Mouse (Mus musculus) CH12.LX (cell line): Measurements from ENCODE around the gene Adamtsl5. TPM values are rescaled to one million over a fixed set of nuclear protein-coding genes. Genes with fewer than 3 reads are reported as not detected.

ENCODE experiments used
- DNase-seq: peaks from one replicate; pipeline ENCODE4 v3.0.0-alpha.2; 2013; ENCODE audit errors: extremely low read depth
- H3K27ac ChIP-seq: 2 replicates; pipeline ENCODE4 v1.5.1; 2012; ENCODE audit warnings: low read depth, mild to moderate bottlenecking, control low read depth, moderate library complexity; ENCODE audit not compliant: insufficient read depth
- H3K27me3 ChIP-seq: replicated peaks from 2 replicates; pipeline ENCODE3; 2012; ENCODE audit warnings: inconsistent platforms
- H3K36me3 ChIP-seq, 2 experiments: replicated peaks in 1 of 2; 2 replicates each; pipeline versions ENCODE3 to v1.6.1; 2012; ENCODE audit warnings: inconsistent platforms in 1 of 2, low read length in 1 of 2, mild to moderate bottlenecking in 1 of 2, mixed read lengths in 1 of 2, moderate library complexity in 1 of 2; ENCODE audit not compliant: control insufficient read depth in 1 of 2, insufficient read depth in 1 of 2
- H3K4me1 ChIP-seq, 2 experiments: 2 replicates each; pipeline ENCODE4 v1.6.1; 2012; ENCODE audit warnings: inconsistent platforms in 1 of 2, moderate library complexity in 1 of 2; ENCODE audit not compliant: insufficient read depth in 2 of 2, control insufficient read depth in 1 of 2
- H3K4me2 ChIP-seq: 2 replicates; pipeline ENCODE4 v1.6.1; 2012; ENCODE audit warnings: low read depth, mild to moderate bottlenecking, control low read depth; ENCODE audit not compliant: poor library complexity, insufficient read depth, severe bottlenecking
- H3K4me3 ChIP-seq, 3 experiments: fragments of 150-350 bp in 1 of 3; sonication (generic) in 1 of 3; replicated peaks in 1 of 3; 2 replicates each; pipeline versions ENCODE3 to v1.5.1; 2011 to 2012; ENCODE audit warnings: low read depth in 2 of 3, low read length in 2 of 3, mild to moderate bottlenecking in 2 of 3, moderate library complexity in 2 of 3, control low read depth in 1 of 3, improper control_type of control experiment in 1 of 3, inconsistent platforms in 1 of 3, mixed read lengths in 1 of 3; ENCODE audit not compliant: poor library complexity in 1 of 3
- H3K79me2 ChIP-seq: replicated peaks from 2 replicates; pipeline ENCODE4 v1.6.1; 2012; ENCODE audit warnings: mild to moderate bottlenecking, moderate library complexity; ENCODE audit not compliant: control insufficient read depth, poor library complexity, insufficient read depth, severe bottlenecking; ENCODE audit errors: extremely low read depth
- H3K9ac ChIP-seq: 2 replicates; pipeline ENCODE4 v1.6.1; 2012; ENCODE audit warnings: low read depth, mild to moderate bottlenecking, control low read depth, moderate library complexity; ENCODE audit not compliant: insufficient read depth
- H3K9me3 ChIP-seq: replicated peaks from 2 replicates; pipeline ENCODE3; 2012; ENCODE audit warnings: low read length, inconsistent platforms, mixed read lengths
- BHLHE40 ChIP-seq: IDR thresholded peaks from 2 replicates; pipeline ENCODE4 v1.6.1; 2011; ENCODE audit warnings: mild to moderate bottlenecking, low read depth, low read length, improper control_type of control experiment
- CHD1 ChIP-seq: IDR thresholded peaks from 2 replicates; pipeline ENCODE4 v1.6.1; 2012; ENCODE audit warnings: low read depth, low read length, improper control_type of control experiment, inconsistent platforms
- CHD2 ChIP-seq: IDR thresholded peaks from 2 replicates; pipeline ENCODE4 v1.6.1; 2011; ENCODE audit warnings: low read length, improper control_type of control experiment
- ELF1 ChIP-seq: IDR thresholded peaks from 2 replicates; pipeline ENCODE4 v1.6.1; 2014; ENCODE audit warnings: low read depth, mild to moderate bottlenecking, inconsistent platforms, low read length, improper control_type of control experiment
- EP300 ChIP-seq: IDR thresholded peaks from 2 replicates; pipeline ENCODE4 v1.6.1; 2011; ENCODE audit warnings: low read length, improper control_type of control experiment
- ETS1 ChIP-seq: conservative IDR thresholded peaks from 2 replicates; pipeline ENCODE4 v1.6.1; 2012; ENCODE audit warnings: low read depth, mild to moderate bottlenecking, inconsistent platforms, low read length, improper control_type of control experiment, moderate library complexity
- GABPA ChIP-seq: IDR thresholded peaks from 2 replicates; pipeline ENCODE4 v1.6.1; 2012; ENCODE audit warnings: low read depth, low read length, improper control_type of control experiment, inconsistent platforms; ENCODE audit not compliant: insufficient replicate concordance
- JUN ChIP-seq: IDR thresholded peaks from 2 replicates; pipeline ENCODE4 v1.6.1; 2011; ENCODE audit warnings: low read depth, mild to moderate bottlenecking, low read length, improper control_type of control experiment, moderate library complexity; ENCODE audit not compliant: insufficient read depth
- JUND ChIP-seq: conservative IDR thresholded peaks from 2 replicates; pipeline ENCODE4 v1.6.1; 2011; ENCODE audit warnings: low read depth, low read length, improper control_type of control experiment
- KAT2A ChIP-seq: IDR thresholded peaks from 2 replicates; pipeline ENCODE4 v1.6.1; 2012; ENCODE audit warnings: low read length, improper control_type of control experiment, inconsistent platforms; ENCODE audit not compliant: insufficient replicate concordance
- MAX ChIP-seq: IDR thresholded peaks from 2 replicates; pipeline ENCODE4 v1.6.1; 2011; ENCODE audit warnings: low read length, improper control_type of control experiment
- MEF2A ChIP-seq: IDR thresholded peaks from 2 replicates; pipeline ENCODE4 v1.6.1; 2014; ENCODE audit warnings: low read depth, mild to moderate bottlenecking, inconsistent platforms, low read length, improper control_type of control experiment, borderline replicate concordance
- MYC ChIP-seq: IDR thresholded peaks from 2 replicates; pipeline ENCODE4 v1.6.1; 2011; ENCODE audit warnings: low read depth, mild to moderate bottlenecking, improper control_type of control experiment, low read length
- NELFE ChIP-seq: IDR thresholded peaks from 2 replicates; pipeline ENCODE4 v1.6.1; 2011; ENCODE audit warnings: low read depth, low read length, improper control_type of control experiment
- NRF1 ChIP-seq: IDR thresholded peaks from 2 replicates; pipeline ENCODE4 v1.6.1; 2014; ENCODE audit warnings: low read depth, mild to moderate bottlenecking, inconsistent platforms, low read length, improper control_type of control experiment, moderate library complexity
- PAX5 ChIP-seq: IDR thresholded peaks from 2 replicates; pipeline ENCODE4 v1.6.1; 2012; ENCODE audit warnings: low read length, inconsistent platforms, mixed read lengths
- POLR2AphosphoS2 ChIP-seq: IDR thresholded peaks from 2 replicates; pipeline ENCODE4 v1.6.1; 2011; ENCODE audit warnings: low read depth, low read length, improper control_type of control experiment
- RAD21 ChIP-seq: IDR thresholded peaks from 2 replicates; pipeline ENCODE4 v1.6.1; 2011; ENCODE audit warnings: low read depth, mild to moderate bottlenecking, low read length, improper control_type of control experiment, moderate library complexity
- RCOR1 ChIP-seq: conservative IDR thresholded peaks from 2 replicates; pipeline ENCODE4 v1.6.1; 2012; ENCODE audit warnings: low read depth, mild to moderate bottlenecking, inconsistent platforms, low read length, improper control_type of control experiment
- SIN3A ChIP-seq: IDR thresholded peaks from 2 replicates; pipeline ENCODE4 v1.6.1; 2012; ENCODE audit warnings: low read length, improper control_type of control experiment, inconsistent platforms
- TBP ChIP-seq: conservative IDR thresholded peaks from 2 replicates; pipeline ENCODE4 v1.6.1; 2011; ENCODE audit warnings: low read depth, low read length, improper control_type of control experiment
- UBTF ChIP-seq: IDR thresholded peaks from 2 replicates; pipeline ENCODE4 v1.6.1; 2012; ENCODE audit warnings: low read depth, mild to moderate bottlenecking, inconsistent platforms, low read length, improper control_type of control experiment, moderate library complexity
- USF2 ChIP-seq: conservative IDR thresholded peaks from 2 replicates; pipeline ENCODE4 v1.6.1; 2011; ENCODE audit warnings: low read depth, low read length, improper control_type of control experiment
- ZKSCAN1 ChIP-seq: IDR thresholded peaks from 2 replicates; pipeline ENCODE4 v1.6.1; 2012; ENCODE audit warnings: low read depth, inconsistent platforms, low read length, improper control_type of control experiment, borderline replicate concordance
- ZNF384 ChIP-seq: IDR thresholded peaks from 2 replicates; pipeline ENCODE4 v1.6.1; 2012; ENCODE audit warnings: low read depth, low read length, improper control_type of control experiment, inconsistent platforms
- dilution Hi-C: fragments of 300-500 bp; cut with MboI; formaldehyde crosslinking; loops from 2 replicates; pipeline ENCODE4 v1.14.3; 2020; ENCODE audit warnings: low sequenced_read_pairs; ENCODE audit not compliant: extremely low pct_unique_long_range_greater_than_20kb, extremely low pct_ligation_motif_present
- in situ Hi-C: fragments of 300-500 bp; cut with MboI; formaldehyde crosslinking; loops from 3 replicates; pipeline ENCODE4 v1.14.3; 2019; ENCODE audit warnings: low sequenced_read_pairs, low pct_ligation_motif_present, low pct_unique_long_range_greater_than_20kb, mixed read lengths
- polyA plus RNA-seq: library from polyadenylated mRNA; unstranded; fragments of >175 nt; gene quantifications from 2 replicates; pipeline ENCODE4 v1.2.1, GENCODE M21; 2012; ENCODE audit warnings: low read depth; ENCODE audit not compliant: insufficient read length
- total RNA-seq, 2 experiments: library from RNA; depleted of rRNA; stranded (reverse); fragments of 300-350 nt in 1 of 2; fragments of >200 nt in 1 of 2; gene quantifications; 2 replicates each; pipeline ENCODE4 v1.2.3; 2012 to 2014

Adamtsl5 gene
- total and polyA plus RNA-seq, 3 experiments, result 0.16 to 0.55 (median 0.27) TPM

DNA sequence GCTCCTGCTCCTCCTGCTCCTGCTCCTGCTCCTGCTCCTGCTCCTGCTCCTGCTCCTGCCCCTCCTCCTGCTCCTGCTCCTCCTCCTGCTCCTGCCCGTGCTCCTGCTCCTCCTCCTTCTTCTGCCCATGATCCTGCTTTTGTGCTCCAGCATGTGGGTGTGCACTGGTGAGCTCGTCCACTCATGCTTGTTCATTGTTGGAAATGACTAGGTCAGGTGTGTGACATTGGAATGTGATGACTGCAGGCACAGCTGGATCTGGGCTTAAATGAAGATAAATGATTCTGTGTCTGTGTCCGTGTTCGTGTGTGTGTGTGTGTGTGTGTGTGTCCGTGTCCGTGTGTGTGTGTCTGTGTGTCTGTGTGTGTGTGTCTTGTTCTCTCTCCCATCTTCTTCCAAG lies 20.2 kb upstream of the Adamtsl5 start:
- no peak overlapping the region for H3K9ac ChIP-seq
- dilution Hi-C loops (no loop called here), in situ Hi-C loops (no loop called here)
- TF ChIP-seq RCOR1 (no peak), JUND (no peak), MAX (no peak), ELF1 (no peak), NRF1 (no peak), ZNF384 (no peak), POLR2AphosphoS2 (no peak)
- no peak overlapping the region for H3K4me3 ChIP-seq
- no peak for DNase-seq
- no peak overlapping the region for H3K27ac ChIP-seq
- peaks cover 56% of the 10 kb centered on the region for H3K27me3 ChIP-seq
- peaks cover 7% of the 10 kb centered on the region for H3K9me3 ChIP-seq
- H3K36me3 ChIP-seq, result no peaks in the 10 kb centered on the region
- no peak overlapping the region for H3K4me2 ChIP-seq
- no peaks in the 10 kb centered on the region for H3K79me2 ChIP-seq
- peaks cover 6 to 15% of the 10 kb centered on the region in 2 experiments for H3K4me1 ChIP-seq

DNA sequence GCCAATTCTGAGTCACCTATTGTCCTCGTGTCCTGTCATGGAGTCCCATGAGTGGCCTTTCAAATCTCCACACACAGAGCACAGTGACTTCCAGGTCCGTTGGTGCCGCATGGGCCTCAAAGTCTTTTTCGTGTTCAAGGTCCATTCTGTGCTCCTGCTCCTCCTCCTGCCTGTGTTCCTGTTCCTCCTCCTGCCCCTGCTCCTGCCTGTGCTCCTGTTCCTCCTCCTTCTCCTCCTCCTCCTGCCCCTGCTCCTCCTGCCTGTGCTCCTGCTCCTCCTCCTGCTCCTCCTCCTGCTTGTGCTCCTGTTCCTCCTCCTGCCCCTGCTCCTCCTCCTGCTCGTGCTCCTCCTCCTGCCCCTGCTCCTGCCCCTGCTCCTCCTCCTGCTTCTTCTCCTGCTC lies 19.7 kb upstream of the Adamtsl5 start:
- no peak overlapping the region for H3K27ac ChIP-seq
- no peaks in the 10 kb centered on the region for H3K36me3 ChIP-seq
- H3K9ac ChIP-seq, result no peak overlapping the region
- no peak for TF ChIP-seq BHLHE40
- TF ChIP-seq JUND, result no peak
- no peak for TF ChIP-seq RAD21
- no peak for TF ChIP-seq CHD2
- TF ChIP-seq JUN, result no peak
- no peak for TF ChIP-seq CHD1
- no peak for TF ChIP-seq MYC
- peaks cover 9% of the 10 kb centered on the region for H3K9me3 ChIP-seq
- H3K27me3 ChIP-seq, result peaks cover 59% of the 10 kb centered on the region
- H3K4me2 ChIP-seq, result no peak overlapping the region
- no peaks in the 10 kb centered on the region for H3K79me2 ChIP-seq
- H3K4me3 ChIP-seq, result no peak overlapping the region
- DNase-seq, result no peak
- in situ Hi-C loops, result no loop called here
- peaks cover 6 to 15% of the 10 kb centered on the region in 2 experiments for H3K4me1 ChIP-seq
- dilution Hi-C loops, result no loop called here

- no peak overlapping the region for H3K27ac ChIP-seq
- no peak overlapping the region for H3K4me2 ChIP-seq
- no peaks in the 10 kb centered on the region for H3K36me3 ChIP-seq
- dilution Hi-C loops, result no loop called here
- H3K4me3 ChIP-seq, result no peak overlapping the region
- H3K79me2 ChIP-seq, result no peaks in the 10 kb centered on the region
- H3K4me1 ChIP-seq, result no peaks in the 10 kb centered on the region
- peaks cover 67% of the 10 kb centered on the region for H3K27me3 ChIP-seq
- peaks cover 22% of the 10 kb centered on the region for H3K9me3 ChIP-seq
- DNase-seq, result no peak
- in situ Hi-C loops, result no loop called here
- TF ChIP-seq USF2 (no peak), JUND (no peak), GABPA (no peak), BHLHE40 (no peak), MYC (no peak), CHD2 (no peak), UBTF (no peak), ZNF384 (no peak), SIN3A (no peak), ETS1 (no peak), NELFE (no peak), MEF2A (no peak), PAX5 (no peak), ELF1 (no peak), ZKSCAN1 (no peak), TBP (no peak), EP300 (no peak), KAT2A (no peak), RAD21 (no peak)
- TF ChIP-seq, all 38 proteins: peak for 0
- no peak overlapping the region for H3K9ac ChIP-seq
Observed at GRCm38 (mm10) chr10:80365736-80366135, 17.5 kb upstream of the Adamtsl5 start.
